Mouse (Mus musculus): ENCODE measurements around the gene Lrrc17. TPM values are rescaled to one million over a fixed set of nuclear protein-coding genes. Genes with fewer than 3 reads are reported as not detected.
"Not testable (repeated sequence)": the region's sequence is repeated elsewhere in the genome, so short reads cannot be mapped to it uniquely, and the experiment has no call there.

Gene Lrrc17
- polyA plus RNA-seq, 1 experiment from 2014 or later: 4.6 TPM

DNA sequence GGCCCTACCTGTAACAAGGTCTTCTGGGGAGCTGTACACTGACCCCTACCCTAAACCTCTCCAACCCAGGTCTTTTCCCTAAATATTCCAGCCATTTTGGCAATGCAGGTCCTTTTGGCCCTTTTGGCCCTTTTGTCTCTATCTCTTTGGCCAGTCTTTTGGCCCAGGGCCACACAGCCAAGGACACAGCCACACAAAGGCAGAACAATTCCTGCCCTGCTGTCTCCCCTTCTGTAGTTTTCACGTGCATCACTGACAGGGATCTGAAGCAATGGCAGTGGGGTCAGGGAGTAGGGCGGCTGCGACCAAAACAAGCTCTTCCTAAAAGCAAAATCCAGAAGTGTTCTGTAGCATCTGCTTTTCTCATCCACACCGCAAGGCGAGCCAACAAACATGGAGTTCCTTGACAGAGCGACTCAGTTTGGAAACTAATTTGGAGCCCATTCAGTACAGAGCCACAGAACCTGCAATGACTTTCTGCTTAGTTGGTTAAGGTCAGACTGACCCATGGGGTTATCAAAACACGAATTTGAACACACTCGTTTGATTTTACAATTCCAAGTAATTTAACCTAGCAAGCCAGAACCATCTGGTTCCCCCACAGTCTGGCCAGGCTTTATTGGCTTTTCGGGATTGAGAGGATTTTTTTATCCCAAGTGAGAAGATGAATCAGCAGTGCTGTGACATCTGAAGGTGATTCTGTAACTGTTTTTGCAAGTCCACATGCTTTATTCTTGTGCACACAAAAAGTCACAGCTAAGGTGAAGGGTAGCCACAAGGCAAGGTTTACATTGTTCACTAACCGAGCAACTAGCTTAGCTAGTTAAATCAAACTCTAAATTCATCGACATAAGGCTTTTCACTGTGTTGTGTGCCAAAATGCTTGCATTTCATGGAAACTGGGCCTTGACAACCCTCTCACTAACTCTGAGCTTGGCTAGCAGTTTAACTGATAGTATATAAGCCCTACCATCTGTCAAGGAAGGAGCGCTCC lies 65.2 kb downstream of the Lrrc17 start:
- ATAC-seq: no peak
- Histone ChIP-seq H3K9ac (ENCODE audit: low read depth, low read length) (no peak overlapping the region), H3K9me3 (replicated peaks; ENCODE audit: control insufficient read depth, low read length, poor library complexity, severe bottlenecking) (no peaks in the 10 kb centered on the region), H3K4me2 (ENCODE audit: low read length) (no peak overlapping the region), H3K36me3 (ENCODE audit: control insufficient read depth, insufficient read depth, low read length) (no peaks in the 10 kb centered on the region), H3K27ac (ENCODE audit: low read length) (no peak overlapping the region), H3K4me1 (ENCODE audit: control insufficient read depth, insufficient read depth, low read length) (no peaks in the 10 kb centered on the region), H3K4me3 (ENCODE audit: low read depth, low read length) (no peak overlapping the region), H3K27me3 (ENCODE audit: control insufficient read depth, insufficient read depth, low read depth, low read length) (no peaks in the 10 kb centered on the region)
- WGBS: 81% methylated on average over 12 of the region's 12 CpGs

GRCm38 (mm10) chr5:21610996-21611395 lies 67.6 kb downstream of the Lrrc17 start:
- Histone ChIP-seq H3K27ac (ENCODE audit: low read length) (no peak overlapping the region), H3K9me3 (replicated peaks; ENCODE audit: control insufficient read depth, low read length, poor library complexity, severe bottlenecking) (no peaks in the 10 kb centered on the region), H3K4me2 (ENCODE audit: low read length) (no peak overlapping the region), H3K4me3 (ENCODE audit: low read depth, low read length) (no peak overlapping the region), H3K27me3 (ENCODE audit: control insufficient read depth, insufficient read depth, low read depth, low read length) (no peaks in the 10 kb centered on the region), H3K36me3 (ENCODE audit: control insufficient read depth, insufficient read depth, low read length) (no peaks in the 10 kb centered on the region), H3K4me1 (ENCODE audit: control insufficient read depth, insufficient read depth, low read length) (no peaks in the 10 kb centered on the region), H3K9ac (ENCODE audit: low read depth, low read length) (no peak overlapping the region)
- ATAC-seq: no peak
- WGBS: 82% methylated on average over 3 of the region's 3 CpGs

DNA sequence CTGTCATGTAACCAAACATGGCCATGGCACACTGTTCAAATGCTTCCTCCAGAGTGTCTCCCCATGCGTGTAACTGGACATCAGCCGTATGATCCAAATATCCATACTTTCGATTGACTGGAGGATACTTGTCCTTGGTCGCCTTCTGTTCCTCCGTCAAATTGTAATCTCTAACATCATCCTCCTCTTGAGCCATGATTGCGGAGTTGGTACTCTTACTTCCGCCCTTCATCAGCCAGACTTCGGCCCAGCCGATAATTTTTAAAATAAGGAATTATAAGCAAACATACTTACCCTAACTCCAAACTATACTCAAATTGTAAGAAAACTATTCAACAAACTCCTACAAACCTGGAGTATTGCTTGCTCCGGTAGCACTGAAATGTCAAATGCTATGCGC lies 70.9 kb downstream of the Lrrc17 start:
- H3K4me2 ChIP-seq (ENCODE audit: low read length); H3K9me3 ChIP-seq (replicated peaks; ENCODE audit: control insufficient read depth, low read length, poor library complexity, severe bottlenecking); H3K4me3 ChIP-seq (ENCODE audit: low read depth, low read length); H3K4me1 ChIP-seq (ENCODE audit: control insufficient read depth, insufficient read depth, low read length); ATAC-seq; H3K36me3 ChIP-seq (ENCODE audit: control insufficient read depth, insufficient read depth, low read length); H3K9ac ChIP-seq (ENCODE audit: low read depth, low read length); H3K27me3 ChIP-seq (ENCODE audit: control insufficient read depth, insufficient read depth, low read depth, low read length); H3K27ac ChIP-seq (ENCODE audit: low read length): not testable (repeated sequence)
- 97% methylated on average over 11 of the region's 11 CpGs for WGBS

DNA sequence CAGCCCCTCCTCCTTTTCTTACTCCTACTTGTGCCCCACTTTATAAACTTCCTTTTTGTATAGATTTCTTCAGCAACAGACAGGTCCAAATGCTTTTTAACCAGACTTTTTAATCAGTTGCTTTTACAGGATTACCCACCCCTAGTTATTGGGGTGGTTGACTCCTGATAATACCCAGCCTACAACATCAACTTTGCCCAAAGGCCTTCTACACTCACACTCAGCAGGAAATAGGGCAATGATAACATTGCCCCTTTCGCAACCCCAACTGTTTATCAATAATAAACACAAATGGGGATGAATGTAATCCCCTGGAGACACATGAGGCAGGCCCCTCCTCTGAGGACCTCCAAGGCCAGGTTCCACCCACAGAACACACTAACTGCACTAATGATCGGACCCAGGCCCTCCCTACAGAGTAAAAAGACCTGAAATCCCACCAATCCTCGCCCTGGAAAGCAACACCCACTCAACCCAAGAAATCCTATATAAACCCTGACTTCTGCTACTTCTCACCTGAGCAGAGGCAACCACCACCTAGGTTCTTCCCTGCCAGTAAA lies 73.2 kb downstream of the Lrrc17 start:
- no peak for ATAC-seq
- Histone ChIP-seq H3K36me3 (ENCODE audit: control insufficient read depth, insufficient read depth, low read length) (no peaks in the 10 kb centered on the region), H3K27me3 (ENCODE audit: control insufficient read depth, insufficient read depth, low read depth, low read length) (no peaks in the 10 kb centered on the region), H3K9me3 (replicated peaks; ENCODE audit: control insufficient read depth, low read length, poor library complexity, severe bottlenecking) (no peaks in the 10 kb centered on the region), H3K9ac (ENCODE audit: low read depth, low read length) (no peak overlapping the region), H3K4me2 (ENCODE audit: low read length) (no peak overlapping the region), H3K4me3 (ENCODE audit: low read depth, low read length) (no peak overlapping the region), H3K4me1 (ENCODE audit: control insufficient read depth, insufficient read depth, low read length) (no peaks in the 10 kb centered on the region), H3K27ac (ENCODE audit: low read length) (no peak overlapping the region)
- WGBS: 82% methylated on average over 3 of the region's 3 CpGs

Other genes starting within 250 kb of the Lrrc17 start
- 1.9 and 2.3 TPM in 2 replicates for gene Fgl2, start 170.9 kb upstream of the Lrrc17 start, polyA plus RNA-seq (2015; fragmentation: Nextera tagmentation; extraction: Ambion mirVana)
- 0.67 and 0.90 TPM in 2 replicates for gene Ccdc146, start 118.9 kb upstream of the Lrrc17 start, polyA plus RNA-seq (2015; fragmentation: Nextera tagmentation; extraction: Ambion mirVana)
- 10.0 and 11.0 TPM in 2 replicates for gene Fam185a, start 118.6 kb upstream of the Lrrc17 start, polyA plus RNA-seq (2015; fragmentation: Nextera tagmentation; extraction: Ambion mirVana)
- 0.25 and 0.45 TPM in 2 replicates for gene Fbxl13, start 102.1 kb downstream of the Lrrc17 start, polyA plus RNA-seq (2015; fragmentation: Nextera tagmentation; extraction: Ambion mirVana)
- 58.3 and 66.1 TPM in 2 replicates for gene Armc10, start 102.3 kb downstream of the Lrrc17 start, polyA plus RNA-seq (2015; fragmentation: Nextera tagmentation; extraction: Ambion mirVana)
- gene Napepld, start 157.8 kb downstream of the Lrrc17 start, polyA plus RNA-seq (2015; fragmentation: Nextera tagmentation; extraction: Ambion mirVana): 2.6 and 2.7 TPM in 2 replicates
- 68.8 and 72.4 TPM in 2 replicates for gene Pmpcb, start 193.6 kb downstream of the Lrrc17 start, polyA plus RNA-seq (2015; fragmentation: Nextera tagmentation; extraction: Ambion mirVana)
- gene Dnajc2, start 241.7 kb downstream of the Lrrc17 start, polyA plus RNA-seq (2015; fragmentation: Nextera tagmentation; extraction: Ambion mirVana): 67.6 and 71.6 TPM in 2 replicates
- gene Psmc2, start 241.7 kb downstream of the Lrrc17 start, polyA plus RNA-seq (2015; fragmentation: Nextera tagmentation; extraction: Ambion mirVana): 187 and 192 TPM in 2 replicates

Data from midbrain, embryonic 16.5 days (tissue).